Mouse (Mus musculus) bone marrow macrophage, adult 2 months (primary cell): ENCODE data around the gene Csrnp1.

Experiments
- CTCF ChIP-seq: IDR thresholded peaks from 2 replicates; pipeline ENCODE4 v1.5.1; 2012; ENCODE audit warnings: low read depth, mild to moderate bottlenecking, low read length, moderate library complexity
- POLR2A ChIP-seq: IDR thresholded peaks from 2 replicates; pipeline ENCODE4 v1.6.1; 2012; ENCODE audit warnings: mild to moderate bottlenecking, low read depth, low read length, borderline replicate concordance

DNA sequence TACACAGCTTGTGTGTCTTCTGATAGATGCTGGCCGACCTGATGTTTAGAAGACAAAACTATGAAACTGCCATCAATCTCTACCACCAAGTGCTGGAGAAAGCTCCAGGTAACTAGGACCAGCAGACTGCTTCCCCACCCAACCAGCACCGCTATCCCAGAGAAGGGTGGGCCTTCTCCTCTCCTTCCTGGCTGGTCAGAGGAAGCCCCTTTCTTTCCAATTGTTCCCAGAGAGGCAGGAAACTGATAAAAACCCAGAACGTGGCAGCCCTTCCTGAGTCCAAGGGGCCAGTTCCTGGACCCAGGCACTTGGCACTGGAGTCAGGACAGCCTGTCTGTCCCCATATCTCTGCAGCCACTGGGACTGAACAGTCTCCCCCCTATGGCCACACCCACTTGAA lies 20.3 kb downstream of the Csrnp1 start:
- no peak for TF ChIP-seq CTCF
- TF ChIP-seq POLR2A: no peak
